Mouse (Mus musculus): ENCODE data around the gene Pitpna. TPM values are rescaled to one million over a fixed set of nuclear protein-coding genes. Genes with fewer than 3 reads are reported as not detected.
A peak's percentile ranks its signal among the peaks of the same experiment; 100 is the strongest.
"Not testable (repeated sequence)": the region's sequence is repeated elsewhere in the genome, so short reads cannot be mapped to it uniquely, and the experiment has no call there.

Gene Pitpna
- polyA plus RNA-seq, 1 experiment from 2014 or later, result 116 TPM

DNA sequence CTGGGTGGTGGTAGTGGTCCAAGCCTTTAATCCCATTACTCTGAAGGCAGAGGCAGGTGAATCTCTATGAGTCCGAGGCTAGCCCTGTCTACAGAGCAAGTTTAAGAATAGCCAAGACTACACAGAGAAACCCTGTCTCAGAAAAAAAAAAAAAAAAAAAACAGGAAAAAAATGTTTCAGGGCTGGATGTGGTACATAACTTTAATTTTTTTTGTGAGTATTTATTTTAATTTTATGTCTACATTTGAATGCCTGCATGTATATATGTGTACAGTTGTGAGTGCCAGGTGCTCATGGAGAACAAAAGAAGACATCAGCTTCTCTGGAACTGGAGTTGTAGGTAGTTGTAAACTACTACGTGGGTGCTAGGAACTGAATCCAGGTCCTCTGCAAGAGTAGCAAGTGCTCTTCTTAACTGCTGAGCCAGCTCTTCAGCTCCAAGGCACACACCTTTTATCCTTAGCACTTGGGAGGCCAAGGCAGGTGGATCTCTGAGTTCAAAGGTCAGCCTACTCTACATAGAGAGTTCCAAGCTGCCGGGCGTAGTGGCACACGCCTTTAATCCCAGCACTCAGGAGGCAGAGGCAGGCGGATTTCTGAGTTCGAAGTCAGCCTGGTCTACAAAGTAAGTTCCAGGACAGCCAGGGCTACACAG is 6.3 kb upstream of the Pitpna start:
- no peak overlapping the region for H3K9ac ChIP-seq
- no peaks in the 10 kb centered on the region for H3K27me3 ChIP-seq
- no peak overlapping the region for H3K27ac ChIP-seq
- H3K9me3 ChIP-seq (replicated peaks), result no peaks in the 10 kb centered on the region
- no peaks in the 10 kb centered on the region for H3K4me1 ChIP-seq
- ATAC-seq (ENCODE audit: low FRiP score), result no peak
- H3K4me2 ChIP-seq (replicated peaks), result no peak overlapping the region
- 92% methylated on average over 7 of the region's 7 CpGs for WGBS
- H3K4me3 ChIP-seq, result no peak overlapping the region
- H3K36me3 ChIP-seq, result no peaks in the 10 kb centered on the region

DNA sequence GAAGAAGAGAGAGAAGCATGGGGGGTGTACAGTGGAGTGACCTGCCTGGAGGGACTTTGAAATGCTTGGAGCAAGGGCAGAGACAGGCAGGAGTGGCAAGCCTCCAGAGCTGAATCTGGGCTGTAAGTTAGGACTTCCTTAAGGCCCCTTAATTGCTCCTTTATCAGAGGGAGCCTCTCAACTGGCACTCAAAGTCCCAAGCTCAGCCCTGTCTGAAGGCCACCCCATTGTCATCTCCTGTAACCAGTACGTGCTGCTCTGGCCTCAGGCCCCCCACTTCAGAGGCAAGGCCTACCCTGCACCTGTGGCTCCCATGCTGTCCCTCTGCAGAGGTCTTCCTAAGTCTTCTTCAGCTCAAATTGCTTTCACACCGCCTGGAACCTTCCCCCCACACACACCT is 4.4 kb upstream of the Pitpna start:
- H3K4me2 ChIP-seq (replicated peaks), result no peak overlapping the region
- H3K4me1 ChIP-seq, result peaks cover 6% of the 10 kb centered on the region; the same call in 1 of the 2 replicates
- H3K4me3 ChIP-seq, result no peak overlapping the region
- H3K9me3 ChIP-seq (replicated peaks), result no peaks in the 10 kb centered on the region
- H3K9ac ChIP-seq, result no peak overlapping the region
- H3K27me3 ChIP-seq, result no peaks in the 10 kb centered on the region
- no peak for ATAC-seq (ENCODE audit: low FRiP score)
- no peak overlapping the region for H3K27ac ChIP-seq
- no peaks in the 10 kb centered on the region for H3K36me3 ChIP-seq
- WGBS, result 84% methylated on average over 2 of the region's 2 CpGs

DNA sequence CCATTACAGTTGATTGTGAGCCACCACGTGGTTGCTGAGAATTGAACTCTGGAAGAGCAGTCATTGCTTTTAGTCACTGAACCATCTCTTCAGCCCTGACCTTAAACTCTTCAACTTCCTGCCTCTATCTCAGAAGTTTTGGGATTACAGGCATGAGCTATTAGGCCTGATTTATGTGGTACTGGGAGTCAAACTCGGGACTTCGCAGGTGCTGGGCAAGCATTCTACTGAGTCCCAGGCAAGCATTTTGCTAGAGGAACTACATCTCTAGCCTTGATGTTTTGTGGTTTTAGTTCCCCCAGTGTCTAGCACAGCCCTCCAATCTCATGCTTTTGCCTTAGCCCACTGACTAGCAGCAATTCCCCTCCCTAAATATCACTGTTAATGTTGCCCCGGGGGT is 2.8 kb upstream of the Pitpna start:
- H3K9ac ChIP-seq, result no peak overlapping the region
- WGBS, result 87% methylated on average over 4 of the region's 4 CpGs
- H3K27me3 ChIP-seq, result no peaks in the 10 kb centered on the region
- H3K4me3 ChIP-seq, result no peak overlapping the region
- no peak overlapping the region for H3K27ac ChIP-seq
- H3K36me3 ChIP-seq, result no peaks in the 10 kb centered on the region
- H3K4me1 ChIP-seq, result peaks cover 21% of the 10 kb centered on the region
- ATAC-seq (ENCODE audit: low FRiP score), result no peak
- no peak overlapping the region for H3K4me2 ChIP-seq (replicated peaks)
- H3K9me3 ChIP-seq (replicated peaks), result no peaks in the 10 kb centered on the region

DNA sequence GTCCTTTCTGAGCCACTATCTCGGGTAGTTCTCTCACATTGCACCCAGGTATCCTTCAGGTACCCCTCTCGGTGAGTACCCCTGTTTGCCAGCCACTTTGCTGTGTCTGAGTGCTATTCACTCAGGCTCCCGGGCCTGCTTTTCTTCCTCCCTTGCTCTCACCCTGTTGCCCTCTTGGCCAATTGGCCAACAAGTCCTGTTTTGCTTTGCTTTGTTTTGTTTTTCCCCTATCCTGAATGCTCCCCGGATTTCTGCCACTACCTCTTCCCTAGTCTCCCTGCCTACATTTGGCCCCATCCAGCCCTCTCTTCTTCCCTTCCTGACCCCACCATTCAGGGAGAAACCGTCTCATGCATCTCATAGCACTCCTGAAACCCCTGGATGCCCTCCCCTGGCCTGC is 1.9 kb upstream of the Pitpna start:
- no peaks in the 10 kb centered on the region for H3K27me3 ChIP-seq
- no peak overlapping the region for H3K4me3 ChIP-seq
- H3K27ac ChIP-seq, result no peak overlapping the region
- 76% methylated on average over 5 of the region's 5 CpGs for WGBS
- H3K4me2 ChIP-seq (replicated peaks), result no peak overlapping the region
- no peaks in the 10 kb centered on the region for H3K36me3 ChIP-seq
- H3K4me1 ChIP-seq, result peaks cover 25% of the 10 kb centered on the region
- no peaks in the 10 kb centered on the region for H3K9me3 ChIP-seq (replicated peaks)
- ATAC-seq (ENCODE audit: low FRiP score), result no peak
- H3K9ac ChIP-seq, result no peak overlapping the region

DNA sequence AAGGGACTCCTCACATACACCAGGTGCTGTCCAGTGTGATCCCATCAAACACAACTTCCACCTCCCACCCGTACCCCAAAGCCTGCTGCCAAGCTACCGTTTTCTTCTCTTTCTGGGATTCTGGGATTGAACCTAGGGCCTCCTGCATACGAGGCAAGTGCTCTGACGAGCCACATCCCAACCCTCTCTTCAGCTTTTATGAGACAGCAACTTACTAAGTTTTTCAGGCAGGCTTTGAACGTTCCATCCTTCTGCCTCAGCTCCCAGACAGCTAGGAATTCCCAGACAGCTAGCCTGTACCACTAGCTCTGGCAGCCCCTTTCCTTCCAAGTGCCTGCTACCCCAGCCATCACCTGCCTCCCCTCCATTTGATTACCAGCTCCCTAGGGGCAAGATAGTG is 934 bp upstream of the Pitpna start:
- no peak for ATAC-seq (ENCODE audit: low FRiP score)
- H3K4me2 ChIP-seq (replicated peaks), result no peak overlapping the region
- WGBS, result 81% methylated on average over 5 of the region's 5 CpGs

DNA sequence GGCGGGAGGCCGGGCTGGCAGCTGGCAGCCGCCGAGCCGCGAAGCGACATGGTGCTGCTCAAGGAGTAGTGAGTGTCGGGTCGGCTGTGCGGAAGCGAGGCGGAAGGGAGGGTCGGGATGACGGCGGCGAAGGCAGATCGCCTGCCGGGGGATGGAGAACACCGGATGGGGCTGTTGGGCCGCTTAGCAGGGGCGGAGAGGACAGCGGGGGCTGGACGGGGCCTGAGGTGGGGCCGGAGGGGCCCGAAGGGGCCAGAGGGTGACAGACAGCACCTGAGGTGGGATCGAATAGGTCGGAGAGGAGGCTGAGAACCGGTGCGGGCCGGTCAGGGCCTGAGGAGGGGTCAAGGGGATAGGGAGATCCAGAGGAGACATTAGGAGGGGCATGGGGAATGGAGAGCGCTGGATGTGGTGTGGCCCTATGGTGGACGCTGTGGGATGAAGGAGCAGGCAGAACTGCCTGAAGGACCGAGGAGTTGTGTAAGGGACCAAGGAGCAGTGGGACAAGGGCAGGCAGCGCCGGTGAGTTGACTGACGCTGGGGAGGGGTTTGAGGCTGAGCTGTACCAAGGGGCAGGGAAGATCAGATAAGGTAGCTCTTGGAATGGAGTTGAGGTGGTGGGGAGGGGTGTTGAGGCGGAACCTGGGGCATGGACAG is 516 bp downstream of the Pitpna start:
- H3K4me3 ChIP-seq, result peak overlapping the region; percentile 94
- ATAC-seq (ENCODE audit: low FRiP score), result peak; percentile 83
- peaks cover 14% of the 10 kb centered on the region for H3K36me3 ChIP-seq
- no peaks in the 10 kb centered on the region for H3K9me3 ChIP-seq (replicated peaks)
- H3K4me1 ChIP-seq, result peaks cover 25% of the 10 kb centered on the region
- WGBS, result 1% methylated on average over 34 of the region's 37 CpGs
- H3K4me2 ChIP-seq (replicated peaks), result peak overlapping the region; percentile 92
- H3K9ac ChIP-seq, result peak overlapping the region; percentile 95
- H3K27ac ChIP-seq, result peak overlapping the region; percentile 94
- no peaks in the 10 kb centered on the region for H3K27me3 ChIP-seq

More for the DNA sequence above, 934 bp upstream of the Pitpna start:
- Histone ChIP-seq H3K4me3 (no peak overlapping the region), H3K9me3 (replicated peaks) (no peaks in the 10 kb centered on the region), H3K4me1 (peaks cover 25% of the 10 kb centered on the region), H3K27me3 (no peaks in the 10 kb centered on the region), H3K27ac (no peak overlapping the region), H3K9ac (no peak overlapping the region), H3K36me3 (no peaks in the 10 kb centered on the region)

DNA sequence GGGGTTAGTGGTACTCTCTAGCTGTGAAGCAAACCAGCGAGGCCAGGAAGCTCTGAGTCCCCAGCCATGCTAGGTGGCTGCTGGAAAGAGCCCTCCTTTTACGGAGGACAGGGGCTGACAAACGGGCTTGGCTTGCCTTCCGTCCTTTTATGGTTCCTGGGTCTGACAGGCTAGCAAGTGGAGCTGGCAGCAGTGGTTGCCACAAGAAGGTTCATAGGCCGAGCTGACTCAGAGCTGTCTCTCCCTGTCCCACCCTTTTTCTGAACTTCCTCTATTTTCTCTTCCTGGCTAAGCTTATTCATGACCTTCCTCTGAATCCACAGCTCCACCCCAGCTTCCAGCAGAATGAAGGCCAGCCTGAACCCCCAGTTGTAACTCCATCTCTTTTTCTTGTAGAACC is 4.7 kb downstream of the Pitpna start:
- H3K36me3 ChIP-seq, result peaks cover 34% of the 10 kb centered on the region
- H3K4me2 ChIP-seq (replicated peaks), result no peak overlapping the region
- H3K27me3 ChIP-seq, result no peaks in the 10 kb centered on the region
- peaks cover 20% of the 10 kb centered on the region for H3K4me1 ChIP-seq
- H3K9ac ChIP-seq, result no peak overlapping the region
- no peak overlapping the region for H3K27ac ChIP-seq
- no peaks in the 10 kb centered on the region for H3K9me3 ChIP-seq (replicated peaks)
- ATAC-seq (ENCODE audit: low FRiP score), result no peak
- no peak overlapping the region for H3K4me3 ChIP-seq
- 92% methylated on average over 5 of the region's 5 CpGs for WGBS

DNA sequence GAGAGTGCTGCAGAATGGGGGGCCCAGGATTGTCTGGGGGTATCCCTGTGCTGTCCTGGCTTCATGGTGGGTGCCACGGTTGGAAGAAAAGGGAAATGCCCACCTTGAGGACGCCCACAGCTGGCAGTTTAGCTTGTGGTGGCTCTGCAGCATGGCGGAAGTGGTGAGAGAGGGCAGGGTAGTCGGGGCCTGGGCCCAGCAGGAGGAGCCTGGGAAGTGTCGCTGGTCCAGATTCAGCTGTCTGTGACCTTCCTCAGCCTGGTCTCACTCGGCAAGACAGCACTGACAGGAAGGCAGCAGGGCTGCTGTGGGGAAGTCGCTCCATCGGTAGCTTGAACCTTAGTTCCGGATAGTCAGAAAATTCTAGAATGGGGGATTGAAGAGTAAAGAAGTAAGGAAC is 6.5 kb downstream of the Pitpna start:
- WGBS, result 86% methylated on average over 9 of the region's 9 CpGs

DNA sequence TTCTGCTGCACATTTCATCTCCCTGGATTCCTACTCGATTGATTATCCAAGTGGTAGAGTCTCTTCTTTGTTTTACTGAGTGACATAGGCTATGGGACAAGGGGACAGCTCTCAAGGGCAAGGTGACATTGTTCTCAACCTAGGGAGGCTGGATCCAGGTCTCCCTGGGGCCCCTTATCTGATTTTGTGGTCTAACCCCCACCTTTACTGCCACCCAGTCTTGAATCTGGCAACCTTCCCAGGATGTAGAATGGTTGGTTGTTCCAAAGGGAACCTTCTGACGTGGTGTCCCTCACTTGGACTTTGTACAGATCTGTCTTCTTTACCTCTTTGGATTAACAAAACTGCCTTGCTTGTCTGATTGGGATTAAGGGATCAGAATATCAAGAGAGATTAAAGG is 7.5 kb downstream of the Pitpna start:
- ATAC-seq (ENCODE audit: low FRiP score), result no peak
- H3K4me3 ChIP-seq, result no peak overlapping the region
- H3K4me1 ChIP-seq, result peaks cover under 1% of the 10 kb centered on the region; the same call in 1 of the 2 replicates
- H3K4me2 ChIP-seq (replicated peaks), result no peak overlapping the region
- WGBS, result 93% methylated on average over 2 of the region's 2 CpGs
- H3K36me3 ChIP-seq, result peaks cover 55% of the 10 kb centered on the region
- H3K27me3 ChIP-seq, result no peaks in the 10 kb centered on the region
- no peak overlapping the region for H3K27ac ChIP-seq
- H3K9ac ChIP-seq, result no peak overlapping the region
- H3K9me3 ChIP-seq (replicated peaks), result no peaks in the 10 kb centered on the region

More for the DNA sequence above, 6.5 kb downstream of the Pitpna start:
- Histone ChIP-seq H3K27me3 (no peaks in the 10 kb centered on the region), H3K27ac (no peak overlapping the region), H3K4me3 (no peak overlapping the region), H3K4me1 (peaks cover 10% of the 10 kb centered on the region), H3K36me3 (peaks cover 50% of the 10 kb centered on the region), H3K9ac (no peak overlapping the region), H3K9me3 (replicated peaks) (no peaks in the 10 kb centered on the region), H3K4me2 (replicated peaks) (no peak overlapping the region)
- no peak for ATAC-seq (ENCODE audit: low FRiP score)

DNA sequence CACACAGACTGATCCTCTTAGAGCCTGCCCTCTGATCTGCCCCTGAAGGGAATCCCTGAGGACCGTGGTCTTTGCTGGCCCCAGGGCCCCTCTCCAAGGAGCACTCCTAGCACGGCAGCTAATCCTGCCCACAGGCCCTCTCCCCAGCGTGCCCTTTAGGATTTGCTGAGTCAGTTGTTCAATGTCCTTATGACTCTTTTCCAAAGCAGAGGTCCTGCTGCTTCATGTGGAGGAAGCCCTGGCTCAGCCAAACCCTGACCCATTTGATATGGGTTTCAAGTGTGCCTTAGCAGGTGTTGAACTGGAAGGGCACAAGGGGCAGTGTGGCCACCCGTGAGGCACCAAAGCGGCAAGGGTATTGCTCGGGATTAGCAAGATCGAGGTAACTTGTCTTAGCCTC is 7.9 kb downstream of the Pitpna start:
- no peak overlapping the region for H3K27ac ChIP-seq
- no peaks in the 10 kb centered on the region for H3K9me3 ChIP-seq (replicated peaks)
- H3K36me3 ChIP-seq, result peaks cover 59% of the 10 kb centered on the region
- 89% methylated on average over 7 of the region's 7 CpGs for WGBS
- H3K9ac ChIP-seq, result no peak overlapping the region
- H3K4me3 ChIP-seq, result no peak overlapping the region
- H3K4me2 ChIP-seq (replicated peaks), result no peak overlapping the region
- no peaks in the 10 kb centered on the region for H3K4me1 ChIP-seq
- H3K27me3 ChIP-seq, result no peaks in the 10 kb centered on the region
- ATAC-seq (ENCODE audit: low FRiP score), result no peak

DNA sequence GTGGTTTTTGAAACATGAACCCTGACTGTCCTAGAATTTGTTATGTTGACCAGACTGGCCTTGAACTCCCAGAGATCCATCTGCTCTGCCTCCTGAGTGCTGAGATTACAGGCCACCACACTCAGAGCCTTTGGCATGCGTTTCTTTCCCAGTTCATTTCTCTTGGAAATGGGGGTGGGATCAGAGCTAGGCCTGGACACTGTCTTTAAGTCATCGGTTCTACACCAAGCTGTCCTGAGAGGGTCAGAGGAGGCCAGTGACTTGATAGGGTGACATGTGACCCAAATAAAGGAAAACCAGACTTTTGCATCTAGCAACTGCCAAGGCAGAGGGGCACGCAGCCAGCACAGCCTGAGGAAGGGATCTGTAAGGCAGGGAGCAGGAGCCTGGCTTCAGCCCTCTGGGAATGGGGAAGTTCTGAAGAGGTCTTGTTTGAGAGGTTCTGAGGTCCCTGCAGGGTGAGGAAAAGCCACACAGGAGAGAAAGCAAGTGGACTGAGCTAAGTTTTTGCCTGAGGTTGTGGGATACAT is 8.9 kb downstream of the Pitpna start:
- H3K36me3 ChIP-seq, result peaks cover 69% of the 10 kb centered on the region
- 89% methylated on average over 3 of the region's 3 CpGs for WGBS

DNA sequence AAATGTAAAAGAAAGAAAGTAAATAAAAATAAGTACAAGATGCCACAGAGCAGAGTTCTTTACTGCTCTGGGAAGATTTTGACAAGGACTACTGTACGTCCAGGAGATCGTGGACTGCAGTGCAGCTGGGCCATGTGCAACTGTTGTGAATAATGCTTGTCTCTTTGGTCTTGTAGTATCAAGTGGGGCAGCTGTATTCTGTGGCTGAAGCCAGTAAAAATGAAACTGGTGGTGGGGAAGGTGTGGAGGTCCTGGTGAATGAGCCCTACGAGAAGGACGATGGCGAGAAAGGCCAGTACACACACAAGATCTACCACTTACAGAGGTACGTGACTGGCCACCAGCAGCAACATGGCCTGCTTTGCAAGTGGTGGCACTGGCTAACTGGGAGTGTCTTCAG is 10.1 kb downstream of the Pitpna start:
- Histone ChIP-seq H3K9me3 (replicated peaks) (no peaks in the 10 kb centered on the region), H3K9ac (no peak overlapping the region), H3K27ac (0 out of 2 replicates have a peak overlapping the region, but pooled peaks have one; percentile 26), H3K27me3 (no peaks in the 10 kb centered on the region), H3K4me2 (replicated peaks) (no peak overlapping the region), H3K4me3 (no peak overlapping the region), H3K4me1 (no peaks in the 10 kb centered on the region), H3K36me3 (peaks cover 70% of the 10 kb centered on the region)
- no peak for ATAC-seq (ENCODE audit: low FRiP score)
- 90% methylated on average over 6 of the region's 6 CpGs for WGBS

More for the DNA sequence above, 8.9 kb downstream of the Pitpna start:
- Histone ChIP-seq H3K27ac (no peak overlapping the region), H3K4me2 (replicated peaks) (no peak overlapping the region), H3K4me1 (no peaks in the 10 kb centered on the region), H3K9ac (no peak overlapping the region), H3K9me3 (replicated peaks) (no peaks in the 10 kb centered on the region), H3K27me3 (no peaks in the 10 kb centered on the region), H3K4me3 (no peak overlapping the region)
- ATAC-seq (ENCODE audit: low FRiP score), result no peak

DNA sequence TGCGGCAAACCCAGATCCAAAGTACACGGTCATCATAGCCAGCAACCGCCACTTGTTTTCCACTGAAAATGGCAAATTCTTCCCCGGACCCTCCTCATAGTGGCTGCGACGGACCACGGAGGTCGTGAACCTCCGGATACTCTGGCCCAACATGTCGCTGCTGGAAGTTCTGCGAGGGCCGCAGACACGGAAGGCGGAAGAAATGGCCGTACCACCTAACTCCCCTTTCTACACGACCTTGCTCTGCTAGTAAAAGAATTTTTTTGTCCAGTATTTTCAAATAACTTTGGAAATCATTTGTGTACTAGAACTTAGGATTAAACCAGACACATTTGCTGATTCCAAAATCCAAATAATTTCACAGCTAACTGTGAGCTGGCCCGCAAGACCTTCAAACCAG is 11.9 kb downstream of the Pitpna start:
- H3K9ac ChIP-seq; H3K27ac ChIP-seq; H3K4me1 ChIP-seq; H3K4me3 ChIP-seq; H3K4me2 ChIP-seq (replicated peaks); H3K9me3 ChIP-seq (replicated peaks); H3K27me3 ChIP-seq; ATAC-seq (ENCODE audit: low FRiP score): not testable (repeated sequence)
- H3K36me3 ChIP-seq, result peaks cover 76% of the 10 kb centered on the region
- 95% methylated on average over 17 of the region's 17 CpGs for WGBS

All from hindbrain, embryonic 12.5 days (tissue).